Mouse (Mus musculus) fibroblast of lung, adult 2 months (primary cell): Measurements from ENCODE around the gene Rora.

Source experiments
- DNase-seq: peaks from one replicate; pipeline ENCODE4 v3.0.0-alpha.2; 2011; ENCODE audit warnings: low read depth

Rora gene

DNA sequence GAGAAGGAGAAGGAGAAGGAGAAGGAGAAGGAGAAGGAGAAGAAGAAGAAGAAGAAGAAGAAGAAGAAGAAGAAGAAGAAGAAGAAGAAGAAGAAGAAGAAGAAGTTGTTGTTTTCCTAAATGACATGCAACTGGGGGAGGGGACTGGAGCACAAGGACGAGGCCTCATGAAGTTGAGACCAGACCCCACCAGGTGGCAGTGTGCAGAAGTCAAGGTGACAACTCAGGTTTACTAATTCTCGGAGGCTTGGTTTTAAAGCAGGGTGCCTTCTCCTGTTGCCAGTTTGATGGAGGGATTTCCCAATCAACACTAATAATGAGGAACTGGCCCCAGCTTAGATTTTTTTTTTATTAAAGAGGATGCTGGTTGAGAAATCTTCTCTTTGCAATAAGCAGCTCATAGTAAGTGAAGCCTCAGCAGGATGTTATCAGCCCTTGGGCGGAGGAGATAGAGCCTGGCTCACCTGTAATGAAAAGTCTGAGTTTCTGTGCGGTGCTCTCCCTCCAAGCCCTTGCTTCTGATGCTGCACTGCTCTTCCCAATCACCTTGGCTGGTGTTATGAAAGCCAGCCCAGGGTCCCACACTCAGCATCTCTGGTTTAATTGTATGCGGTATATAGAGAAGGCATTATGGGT, 303.5 kb downstream of the Rora start:
- no peak for DNase-seq

DNA sequence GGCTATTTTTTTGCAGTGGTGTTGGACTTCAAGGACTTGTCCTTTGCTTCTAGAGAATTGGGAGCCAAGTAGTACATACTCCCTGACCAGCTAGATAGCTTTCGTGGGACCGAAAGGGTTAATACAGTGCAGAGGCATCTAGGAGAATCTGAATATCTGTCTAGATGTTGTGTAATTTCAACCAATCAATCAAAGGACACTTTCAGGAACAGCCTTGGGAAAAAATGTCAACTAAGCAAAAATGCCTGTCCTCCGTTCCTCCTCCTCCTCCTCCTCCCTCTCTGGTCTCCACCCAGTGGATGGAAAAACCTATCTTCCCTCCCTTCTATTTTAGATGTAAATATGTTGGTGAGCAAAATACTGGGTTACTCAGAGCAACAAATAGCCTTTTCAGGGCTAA, 304.2 kb downstream of the Rora start:
- DNase-seq: no peak

DNA sequence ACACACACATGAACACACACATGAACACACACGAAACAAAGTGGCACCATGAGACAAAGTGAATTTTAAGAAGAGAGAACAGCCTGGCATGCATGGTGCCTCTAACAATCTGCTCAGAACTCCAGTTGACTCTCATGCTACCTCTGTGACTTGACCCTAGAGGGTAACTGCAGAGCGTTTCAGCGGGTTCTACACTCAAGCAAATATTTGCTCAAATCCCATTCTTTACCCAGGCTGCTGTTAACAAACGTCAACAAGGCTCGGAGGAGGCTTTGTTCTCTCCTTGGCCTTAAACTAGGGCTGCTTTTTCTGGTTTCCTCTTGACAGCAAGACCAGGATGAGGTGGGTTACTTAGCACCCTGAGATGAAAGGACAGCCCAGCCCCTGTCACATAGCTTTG, 305.3 kb downstream of the Rora start:
- DNase-seq: no peak

DNA sequence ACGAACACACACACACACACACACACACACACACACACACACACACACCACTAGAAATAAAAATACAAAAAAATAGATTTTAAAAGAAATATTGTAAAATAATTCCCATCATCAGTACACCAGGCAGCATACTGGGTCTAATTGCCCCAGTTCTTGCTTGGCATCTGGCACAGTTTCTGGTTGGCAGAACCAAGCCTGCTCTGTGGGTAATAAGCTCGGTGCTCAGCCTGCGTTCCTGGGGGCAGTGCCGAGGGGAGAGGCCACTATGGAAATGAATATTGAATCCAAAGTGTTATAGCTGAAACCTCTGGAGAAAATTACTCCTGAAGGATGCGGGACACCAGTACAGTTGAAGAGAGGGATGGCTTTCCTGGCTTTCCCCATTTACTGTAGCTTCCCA, 310.3 kb downstream of the Rora start:
- DNase-seq: no peak

DNA sequence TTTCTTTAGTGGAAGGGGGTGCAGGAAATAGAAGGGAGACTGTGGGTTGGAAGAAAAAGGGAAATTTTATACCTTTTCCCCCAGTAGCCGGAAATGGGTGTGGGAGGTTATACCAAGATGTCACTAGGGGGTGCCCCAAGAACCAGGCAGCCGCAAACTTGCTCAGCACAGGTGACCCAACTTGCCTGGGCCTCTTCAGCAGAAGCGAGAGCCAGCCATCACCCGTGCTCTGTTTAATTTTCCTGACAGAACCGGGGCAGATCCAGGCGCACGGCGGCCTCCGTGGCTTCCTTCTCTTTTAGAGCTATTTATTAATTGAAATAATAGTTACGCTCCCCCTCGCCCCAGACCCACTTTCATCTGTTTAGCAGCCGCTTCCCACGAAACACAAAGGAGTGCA, 313.0 kb downstream of the Rora start:
- DNase-seq: no peak

DNA sequence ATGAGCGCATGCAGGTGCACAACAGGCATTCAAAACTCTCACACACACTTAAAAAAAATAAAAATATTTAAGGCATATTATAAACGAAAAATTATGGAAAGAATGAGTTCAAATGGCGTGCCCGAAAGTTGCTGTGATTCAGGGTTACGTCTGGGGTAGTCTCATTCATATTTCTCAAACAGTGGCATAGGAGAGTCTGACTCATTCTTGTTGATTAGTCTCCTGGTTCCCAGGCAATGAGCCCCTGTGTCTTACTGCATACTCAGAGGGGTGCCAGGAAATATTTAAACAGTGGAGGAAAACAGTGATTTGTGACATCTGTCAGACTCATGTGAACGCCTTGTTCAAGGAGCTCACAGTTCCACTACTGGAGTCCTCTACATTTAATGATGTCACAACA, 316.5 kb downstream of the Rora start:
- DNase-seq: peak; percentile 40

DNA sequence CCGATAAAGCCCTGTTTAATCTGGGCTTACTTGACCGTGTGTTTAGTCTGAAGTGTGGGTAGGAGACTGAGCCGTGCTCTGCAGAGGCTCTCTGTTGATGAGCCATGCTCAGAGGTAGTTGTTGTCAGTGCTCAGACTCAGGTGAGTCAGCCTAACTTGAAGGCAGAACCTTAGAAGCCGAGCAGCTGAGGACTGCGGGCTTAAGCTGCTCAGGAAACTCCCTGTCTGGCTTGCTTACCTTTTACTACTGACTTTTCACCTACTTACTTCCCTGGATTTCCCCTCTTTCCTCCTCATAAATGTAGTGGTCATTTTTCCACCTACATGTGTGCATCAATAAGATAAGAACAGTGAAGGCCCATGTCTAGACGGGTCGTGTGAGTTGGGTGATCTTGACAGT, 318.7 kb downstream of the Rora start:
- no peak for DNase-seq

DNA sequence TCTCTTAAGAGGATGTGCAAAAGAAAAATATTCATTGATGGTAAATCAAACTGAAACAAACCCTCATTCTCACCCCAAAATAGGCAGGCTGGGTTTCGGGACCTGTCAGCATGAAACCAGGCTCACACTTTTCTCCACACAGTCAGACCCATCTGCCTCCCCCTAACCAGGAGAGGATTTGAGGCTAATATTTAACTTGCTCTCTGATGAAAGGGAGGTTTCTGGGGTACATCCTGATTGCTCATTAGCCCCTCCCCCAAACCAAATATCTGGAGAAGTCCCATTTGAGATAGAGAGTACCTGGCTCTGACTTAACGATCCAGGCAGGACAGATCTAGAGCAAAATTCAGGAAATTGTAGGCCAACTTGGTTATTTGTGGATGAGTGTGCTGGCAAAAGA, 320.9 kb downstream of the Rora start:
- no peak for DNase-seq

DNA sequence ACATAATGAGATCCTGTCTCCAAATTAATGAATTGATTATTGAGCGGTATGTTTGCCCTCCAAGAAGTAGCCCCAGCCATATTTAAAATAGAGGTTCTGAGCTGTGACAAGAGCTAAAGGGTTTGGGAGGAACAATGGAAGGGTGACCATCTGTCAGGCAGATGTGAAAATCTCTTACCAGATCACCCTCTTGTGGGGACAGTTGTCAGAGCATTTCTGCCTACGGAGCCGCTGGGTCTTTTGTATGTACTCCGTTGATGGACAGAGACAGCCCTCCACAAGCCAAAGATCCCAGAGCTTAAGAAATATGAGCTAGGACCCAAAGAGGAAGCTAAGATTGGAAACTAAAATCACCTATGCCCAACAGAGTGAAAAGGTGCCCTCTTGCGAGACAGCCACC, 322.6 kb downstream of the Rora start:
- DNase-seq: no peak

DNA sequence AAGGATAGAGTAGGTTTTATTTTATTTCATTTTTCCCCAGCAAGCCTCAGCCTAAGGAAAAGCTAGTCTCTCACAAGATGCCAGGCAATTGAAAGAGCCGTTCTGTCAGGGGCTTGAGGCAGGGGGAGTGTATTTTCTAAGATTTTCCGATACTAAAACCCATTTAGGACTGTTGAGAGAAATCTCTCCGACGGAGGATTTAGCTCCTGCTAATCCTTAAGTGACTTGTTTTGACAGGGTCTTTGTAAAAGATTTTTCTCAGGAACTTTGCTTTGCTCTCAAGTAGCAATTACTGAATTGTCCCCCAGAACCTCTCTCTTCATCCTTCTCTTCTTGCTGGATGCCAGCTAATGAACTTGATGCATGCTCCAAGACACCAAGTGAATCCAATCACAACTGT, 323.3 kb downstream of the Rora start:
- DNase-seq: no peak

DNA sequence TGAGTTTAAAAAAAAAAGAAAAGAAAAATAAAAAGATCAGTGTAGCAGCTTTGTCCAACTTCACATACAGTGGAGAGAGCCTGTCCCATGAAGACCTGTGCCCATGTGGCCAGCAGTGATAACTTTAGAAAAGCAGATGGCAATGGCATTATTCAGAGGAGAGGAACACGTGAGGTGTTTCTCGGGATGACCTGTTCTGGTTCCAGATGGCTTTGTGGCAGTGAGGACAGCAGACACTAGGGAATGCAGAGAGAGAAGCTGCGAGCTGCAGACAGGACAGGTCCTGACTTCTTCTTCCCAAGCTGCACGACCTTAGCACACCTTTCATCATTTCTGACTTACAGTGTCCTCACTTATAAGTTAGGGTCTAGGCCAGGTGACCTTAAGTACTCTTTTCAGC, 325.1 kb downstream of the Rora start:
- no peak for DNase-seq

DNA sequence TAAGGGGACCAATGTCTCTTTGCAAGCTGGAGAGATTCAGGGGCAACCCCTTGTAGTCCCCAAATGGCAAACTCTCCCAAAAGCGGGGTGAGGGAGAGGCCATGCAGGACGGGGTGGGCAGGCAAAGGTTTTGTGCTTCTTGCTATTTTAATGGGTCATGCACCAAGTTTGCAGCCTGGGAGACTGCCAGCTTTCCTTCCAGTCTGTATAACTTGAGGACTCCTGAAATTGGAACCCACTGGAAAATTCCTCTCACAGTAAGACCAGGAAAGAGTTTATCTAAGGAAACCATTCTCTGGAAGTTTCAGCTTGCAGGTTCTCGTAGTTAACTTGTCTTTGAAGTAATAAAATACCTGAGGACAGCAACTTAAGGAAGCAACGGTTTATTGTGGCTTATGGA, 326.5 kb downstream of the Rora start:
- DNase-seq: no peak

DNA sequence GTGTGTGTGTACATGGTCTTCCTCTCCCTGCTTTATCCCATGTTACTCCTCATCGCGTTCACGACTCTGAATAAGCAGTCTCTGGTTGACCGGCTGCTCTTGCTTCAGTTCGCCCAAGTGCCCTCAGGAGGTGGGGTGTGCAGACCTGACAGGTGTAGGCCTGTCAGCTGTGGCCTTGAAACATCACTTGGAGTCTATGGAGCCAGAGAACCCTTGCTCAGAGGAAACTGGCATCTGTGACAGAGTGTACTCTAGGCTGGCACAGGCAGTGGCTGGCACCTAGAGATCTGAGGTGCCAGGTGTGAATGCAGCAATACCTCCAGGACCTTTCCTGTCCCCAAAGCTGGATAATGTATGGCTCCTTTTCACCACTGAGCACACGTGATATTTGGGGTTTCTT, 331.5 kb downstream of the Rora start:
- DNase-seq: no peak

DNA sequence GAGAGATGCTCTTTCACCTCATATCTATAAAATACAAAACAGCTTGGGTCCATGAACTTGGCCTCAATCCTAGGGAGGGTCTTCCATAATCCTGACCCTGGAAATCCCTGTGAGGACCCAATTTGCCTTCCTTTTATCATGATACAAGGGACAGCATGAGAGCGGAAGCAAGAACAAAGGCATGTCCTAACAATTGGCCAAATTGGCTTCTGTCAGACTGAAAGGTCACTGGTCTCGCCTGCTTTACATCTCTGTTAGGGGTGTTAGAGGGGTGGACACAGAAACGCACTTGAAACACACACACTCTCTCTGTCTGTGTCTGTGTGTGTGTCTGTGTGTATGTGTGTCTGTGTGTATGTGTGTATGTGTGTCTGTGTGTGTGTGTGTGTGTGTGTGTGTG, 332.2 kb downstream of the Rora start:
- DNase-seq: no peak

DNA sequence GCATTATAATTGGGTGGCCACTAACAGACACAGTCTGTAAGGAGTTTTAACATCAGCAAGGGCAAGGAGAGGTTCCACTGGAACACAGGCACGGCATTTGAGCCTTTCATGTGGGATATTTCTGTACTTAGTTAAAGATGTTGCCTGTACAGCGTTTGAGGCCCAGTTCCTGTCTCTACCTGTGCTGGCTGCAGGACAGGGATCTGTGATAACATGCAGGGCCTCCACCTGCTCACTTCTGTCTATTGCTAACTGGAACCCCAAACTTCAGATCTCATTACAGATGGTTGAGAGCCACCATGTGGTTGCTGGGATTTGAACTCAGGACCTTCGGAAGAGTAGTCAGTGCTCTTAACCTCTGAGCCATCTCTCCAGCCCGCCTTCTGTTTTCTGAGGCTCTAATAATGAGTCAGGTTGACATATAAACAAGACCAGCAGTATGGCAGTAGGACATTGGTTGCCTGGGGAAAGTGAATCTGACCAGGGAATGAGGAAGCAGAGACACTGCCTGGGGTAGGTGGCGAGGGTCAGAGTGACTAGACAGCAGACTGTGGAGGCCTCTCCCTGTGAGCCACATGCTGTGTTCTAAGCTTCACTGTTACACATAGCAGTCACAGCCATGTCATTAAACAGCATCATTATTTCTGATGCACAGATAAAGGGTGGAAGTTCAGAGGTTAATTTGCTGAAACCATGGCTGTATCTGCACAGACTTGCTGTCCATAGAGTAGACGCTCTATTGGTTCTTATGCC, 333.9 kb downstream of the Rora start:
- DNase-seq: no peak

DNA sequence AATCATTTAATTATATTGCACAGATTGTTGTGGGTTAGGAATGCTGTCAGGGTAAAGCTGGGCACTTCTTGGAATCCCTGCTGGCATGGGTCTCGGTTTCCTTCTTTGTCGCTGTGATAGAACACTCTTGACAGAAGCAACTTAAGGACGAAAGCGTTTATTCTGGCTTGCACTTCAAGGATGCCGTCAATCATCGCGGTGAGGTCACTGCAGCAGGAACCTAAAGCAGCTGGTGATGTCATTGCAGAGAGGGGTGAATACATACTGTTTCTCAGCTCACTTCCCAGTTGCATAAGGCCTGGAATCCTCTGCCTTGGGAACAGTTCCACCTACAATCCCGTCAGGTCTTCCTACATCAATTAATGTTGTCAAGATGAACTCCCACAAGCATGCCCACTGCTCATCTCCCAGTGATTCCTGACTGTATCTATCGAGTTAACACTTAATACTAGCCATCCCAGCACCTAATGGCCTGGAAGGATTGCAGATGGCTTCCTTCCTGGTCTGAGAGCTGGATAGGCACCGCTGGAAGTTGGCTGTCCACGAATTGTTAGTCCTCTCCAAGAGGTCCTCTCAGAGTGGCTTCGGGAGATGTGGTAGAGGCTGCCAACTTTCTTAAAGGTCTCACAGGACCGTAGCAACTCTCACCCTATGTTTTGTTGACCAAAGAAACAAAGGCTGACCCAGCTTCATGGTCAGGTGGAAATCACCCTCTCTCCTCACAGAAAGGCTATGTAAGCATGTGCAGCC, 334.8 kb downstream of the Rora start:
- no peak for DNase-seq

DNA sequence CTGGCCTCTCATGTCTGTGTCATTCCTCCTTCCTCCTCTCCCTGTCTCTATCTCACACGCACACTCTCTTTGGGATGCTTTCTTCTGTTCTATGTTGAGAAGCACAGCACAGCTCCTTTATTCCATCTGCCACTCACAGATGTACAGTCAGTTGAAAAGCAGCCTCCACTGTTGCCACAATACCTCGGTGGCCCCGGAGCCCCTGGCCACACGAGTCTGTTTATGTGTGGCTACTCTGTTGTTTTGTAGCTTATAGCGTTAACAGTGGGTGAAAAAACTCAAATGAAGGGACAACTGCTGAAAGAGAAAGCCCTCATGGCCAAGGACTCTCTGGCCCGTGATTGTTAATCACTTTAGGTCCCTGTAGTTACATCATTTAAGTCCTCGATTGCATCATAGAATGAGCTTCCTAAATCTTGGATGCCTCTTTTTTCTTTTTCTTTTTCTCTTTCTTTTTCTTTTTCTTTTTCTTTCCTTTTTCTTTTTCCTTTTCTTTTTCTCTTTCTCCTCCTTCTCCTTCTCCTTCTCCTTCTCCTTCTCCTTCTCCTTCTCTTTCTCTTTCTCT, 336.4 kb downstream of the Rora start:
- no peak for DNase-seq

DNA sequence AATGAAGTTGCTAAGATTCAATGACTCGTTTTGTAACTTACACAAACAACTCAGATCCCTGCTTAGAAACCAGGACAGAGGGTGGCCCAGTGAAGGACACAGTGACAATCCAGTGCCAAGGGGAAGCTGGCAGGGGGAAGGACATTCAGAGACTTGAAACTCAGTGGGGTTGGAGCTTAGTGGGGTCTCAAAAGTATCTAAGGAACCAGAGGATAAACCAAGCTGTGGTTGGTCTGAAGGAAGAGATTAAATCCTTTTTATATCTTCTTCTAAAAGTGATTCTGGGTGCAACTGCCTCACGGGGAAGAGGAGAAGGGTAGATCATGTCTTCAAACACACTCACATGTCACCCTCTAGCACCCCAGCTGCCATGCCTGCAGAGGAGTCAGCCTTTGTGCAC, 340.3 kb downstream of the Rora start:
- DNase-seq: no peak

DNA sequence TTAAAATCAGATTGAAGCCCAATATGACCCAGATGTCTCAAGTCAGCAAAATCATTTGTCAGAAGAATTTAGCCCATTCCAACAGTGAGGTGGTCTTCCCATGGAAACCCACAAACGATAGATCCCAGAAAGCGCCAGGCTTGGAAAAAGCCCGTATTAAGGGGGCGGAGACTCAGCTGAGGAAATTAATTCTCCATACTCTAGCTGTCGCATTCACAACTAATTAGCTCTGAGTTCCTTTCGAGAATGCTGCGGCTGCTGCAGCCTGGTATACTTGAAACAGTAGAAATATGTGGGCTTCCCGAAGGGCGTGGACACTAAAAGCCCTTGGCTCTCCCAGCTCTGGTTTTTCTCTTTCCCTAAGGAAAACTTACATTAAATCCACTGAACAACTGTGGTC, 345.4 kb downstream of the Rora start:
- DNase-seq: no peak

DNA sequence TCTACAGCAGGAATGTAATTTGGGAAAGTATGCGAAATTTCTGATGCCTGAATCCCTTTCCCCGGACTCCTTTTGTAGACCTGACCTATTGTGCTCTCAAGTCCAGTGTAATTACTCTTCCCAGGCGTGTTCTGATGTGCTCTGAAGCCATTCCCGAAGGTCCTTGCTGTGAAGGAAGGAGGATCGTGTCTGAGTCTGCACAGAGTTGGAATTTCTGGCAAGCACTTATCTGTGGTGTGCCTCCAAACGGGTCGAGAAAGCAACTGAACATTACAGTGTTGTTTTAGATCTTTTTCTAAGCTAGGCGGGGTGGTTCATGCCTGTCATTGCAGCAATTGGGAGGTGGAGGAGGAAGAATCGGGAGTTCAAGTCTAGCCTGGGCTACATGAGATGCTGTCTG, 350.9 kb downstream of the Rora start:
- DNase-seq: no peak

DNA sequence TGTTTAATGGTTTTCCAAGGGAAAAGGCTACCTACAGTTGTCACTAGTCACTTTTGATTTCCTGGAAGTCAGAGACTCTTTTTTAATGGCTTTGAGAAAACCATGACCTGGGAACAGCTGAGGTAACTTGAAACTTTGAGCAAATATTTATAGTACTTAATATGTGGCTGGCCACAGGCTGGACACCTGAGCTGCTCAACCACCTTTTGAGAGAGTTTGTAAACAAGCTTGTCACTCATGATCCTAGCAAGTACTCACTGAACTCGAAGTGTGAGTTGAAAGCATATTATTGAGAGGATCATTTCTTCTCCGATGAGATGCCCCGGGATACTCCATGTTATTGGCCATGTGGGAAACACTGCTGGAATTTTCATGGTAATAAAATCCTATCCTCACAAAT, 353.1 kb downstream of the Rora start:
- DNase-seq: no peak

DNA sequence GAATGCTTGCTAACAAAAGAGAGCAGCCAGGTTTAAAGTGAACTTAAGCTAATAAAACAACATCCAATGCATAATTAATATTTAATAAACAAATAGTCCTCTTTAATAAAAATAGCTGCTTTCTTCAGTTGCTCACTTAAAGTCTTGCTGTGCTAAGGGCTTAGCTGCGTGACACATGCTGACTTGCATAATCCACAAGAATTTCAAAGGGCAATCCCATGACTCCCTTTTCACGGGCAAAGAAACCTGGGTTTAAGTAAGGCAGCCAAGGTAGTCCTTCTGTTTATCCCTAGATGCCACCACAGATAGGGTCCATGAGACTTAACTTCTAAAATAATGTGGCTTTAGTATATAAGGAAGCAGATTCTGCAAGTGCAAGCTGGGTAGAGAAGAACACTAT, 355.1 kb downstream of the Rora start:
- no peak for DNase-seq

DNA sequence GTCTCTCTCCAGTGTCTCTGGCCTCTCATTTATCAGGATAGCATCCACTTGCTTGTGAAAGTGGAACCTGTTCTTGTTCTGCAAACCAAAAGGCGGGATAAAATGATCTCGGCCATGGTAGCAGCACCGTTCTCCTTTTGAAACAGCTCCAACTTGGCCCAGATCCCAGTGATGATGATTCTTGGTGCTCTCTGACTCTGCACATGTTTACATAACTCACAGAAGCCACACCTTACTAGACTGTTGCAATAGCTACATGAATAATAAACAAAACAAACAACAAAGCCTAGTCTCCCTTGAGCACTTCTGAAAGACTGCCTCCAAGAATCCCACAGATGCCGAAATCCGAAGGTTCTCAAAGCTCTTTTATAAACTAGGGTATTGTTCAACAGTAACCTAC, 357.3 kb downstream of the Rora start:
- no peak for DNase-seq
